Mouse (Mus musculus): Measurements from ENCODE around the gene Map2k1.

GRCm38 (mm10) chr9:64264813-64265212, 11.4 kb upstream of the Map2k1 start:
- TF ChIP-seq POLR2A (IDR thresholded peaks at IDR 0.05; ENCODE audit: insufficient read depth, low read depth, low read length), result no peak
- TF ChIP-seq CTCF (IDR thresholded peaks at IDR 0.05; ENCODE audit: insufficient read depth, low read depth, low read length), result no peak

Measured in olfactory bulb, adult 2 months (tissue).